Mouse (Mus musculus) erythroid progenitor cell, adult 5-6 weeks (primary cell): ENCODE results near the gene Cdk5. TPM values are rescaled to one million over a fixed set of nuclear protein-coding genes. Genes with fewer than 3 reads are reported as not detected.
"Not testable (repeated sequence)": the region's sequence is repeated elsewhere in the genome, so short reads cannot be mapped to it uniquely, and the experiment has no call there.

Experiments used
- ATAC-seq: replicated peaks from 2 replicates; pipeline ENCODE4 v1.8.0; 2016; ENCODE audit warnings: moderate number of reproducible peaks, mild to moderate bottlenecking, moderate TSS enrichment, inconsistent platforms; ENCODE audit not compliant: poor library complexity, low FRiP score, severe bottlenecking
- total RNA-seq, 2 experiments: library from RNA; stranded (forward) in 1 of 2; stranded (reverse) in 1 of 2; fragments of 150-400 nt in 1 of 2; fragments of 186-747, 209-891 nt in 1 of 2; gene quantifications; 2 replicates each; pipeline versions ENCODE4 v1.2.3 to v1.2.4; 2015 to 2017; ENCODE audit warnings: low replicate concordance in 2 of 2

Gene Cdk5
- total RNA-seq, 2 experiments from 2014 or later, result 3.7 to 6.3 TPM

DNA sequence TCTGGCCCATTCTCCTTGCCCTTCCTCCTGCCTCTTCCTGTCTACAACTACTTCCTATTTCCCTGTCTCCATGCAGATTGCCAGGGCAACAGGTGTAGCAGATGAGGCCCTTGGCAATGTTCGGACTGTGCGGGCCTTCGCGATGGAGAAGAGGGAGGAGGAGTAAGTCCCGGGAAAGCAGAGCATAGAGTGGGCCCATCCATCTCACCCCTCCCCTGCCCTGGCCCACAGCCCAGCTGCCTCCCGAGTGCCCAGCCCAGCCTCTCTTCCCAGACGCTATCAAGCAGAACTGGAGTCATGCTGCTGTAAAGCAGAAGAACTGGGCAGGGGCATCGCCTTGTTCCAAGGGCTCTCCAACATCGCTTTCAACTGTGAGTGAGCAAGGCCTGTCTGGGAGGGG, 21.4 kb downstream of the Cdk5 start:
- ATAC-seq, result no peak

DNA sequence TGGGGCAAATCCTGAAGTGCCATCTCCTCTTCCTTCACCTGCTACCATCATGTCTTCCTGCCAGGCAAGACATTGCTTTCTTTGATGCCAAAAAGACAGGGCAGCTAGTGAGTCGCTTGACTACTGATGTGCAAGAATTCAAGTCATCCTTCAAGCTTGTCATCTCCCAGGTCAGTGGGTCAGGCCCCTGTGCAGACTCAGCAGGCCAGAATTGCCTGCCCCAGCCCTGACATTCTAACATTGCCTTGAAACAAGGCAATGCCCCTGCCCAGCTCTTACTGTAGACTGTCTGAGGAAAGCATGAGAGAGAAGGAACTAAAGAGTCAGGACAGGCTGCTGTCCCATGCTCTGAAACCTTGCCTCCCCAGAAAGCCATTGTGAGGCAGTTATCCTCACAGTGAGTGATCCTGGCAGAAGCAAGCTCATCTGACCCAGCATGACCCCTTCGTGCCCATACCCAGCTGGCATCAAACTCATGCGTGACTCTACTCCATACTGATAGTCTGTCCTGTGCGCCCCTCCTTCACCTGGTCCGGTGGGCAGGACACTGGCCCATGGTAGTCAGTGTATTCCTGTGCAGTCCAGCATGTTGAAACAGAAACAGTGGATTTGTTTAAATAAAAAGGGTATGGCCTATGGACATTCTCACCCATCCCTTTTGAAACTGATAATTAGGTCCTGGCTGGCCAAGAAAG, 22.3 kb downstream of the Cdk5 start:
- ATAC-seq, result no peak

DNA sequence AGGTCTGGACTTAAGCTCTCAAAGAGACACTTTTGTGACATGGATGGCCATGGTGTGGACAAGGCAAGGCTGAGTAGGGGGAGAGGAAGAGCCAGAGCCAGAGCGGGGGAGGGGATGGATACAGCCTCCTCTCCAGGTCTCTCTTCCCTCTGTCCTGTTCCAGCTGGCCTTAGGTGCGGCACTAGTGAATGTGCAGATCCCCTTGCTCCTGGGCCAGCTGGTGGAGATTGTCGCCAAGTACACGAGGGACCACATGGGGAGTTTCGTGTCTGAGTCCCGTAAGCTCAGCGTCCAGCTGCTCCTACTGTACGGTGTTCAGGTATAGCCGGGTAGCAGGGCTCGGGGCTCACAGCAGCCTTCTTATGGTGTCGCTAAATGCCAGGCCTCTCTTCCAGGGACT, 23.0 kb downstream of the Cdk5 start:
- ATAC-seq, result no peak

DNA sequence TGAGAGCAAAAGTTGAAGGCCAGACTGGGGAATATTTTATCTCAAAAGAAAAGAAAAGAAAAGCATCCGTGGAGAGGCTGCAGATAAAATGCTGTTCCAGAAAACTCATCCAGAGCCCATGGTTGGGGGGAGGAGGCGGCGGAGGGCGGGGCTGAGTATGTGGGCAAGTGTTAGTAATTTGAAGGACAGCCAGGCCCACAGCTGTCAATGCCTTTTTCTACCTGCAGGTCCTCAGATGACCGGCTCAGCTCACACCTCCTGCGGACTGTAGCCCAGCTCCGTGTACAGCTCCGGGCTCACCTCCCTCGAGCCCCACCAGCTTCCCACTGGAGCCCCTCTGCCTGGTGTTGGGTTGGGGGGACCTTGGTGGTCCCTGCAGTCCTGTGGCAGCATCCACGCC, 23.6 kb downstream of the Cdk5 start:
- ATAC-seq, result no peak

DNA sequence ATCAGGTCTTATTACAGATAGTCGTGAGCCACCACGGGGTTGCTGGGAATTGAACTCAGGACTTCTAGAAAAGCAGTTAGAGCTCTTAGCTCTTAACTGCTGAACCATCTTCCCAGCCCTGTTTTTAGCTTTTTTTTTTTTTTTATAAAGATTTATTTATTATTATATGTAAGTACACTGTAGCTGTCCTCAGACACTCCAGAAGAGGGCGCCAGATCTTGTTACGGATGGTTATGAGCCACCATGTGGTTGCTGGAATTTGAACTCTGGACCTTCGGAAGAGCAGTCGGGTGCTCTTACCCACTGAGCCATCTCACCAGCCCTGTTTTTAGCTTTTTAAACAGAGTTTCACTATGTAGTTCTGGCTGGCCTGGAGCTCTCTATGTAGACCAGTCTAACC, 27.1 kb downstream of the Cdk5 start:
- not testable (repeated sequence) for ATAC-seq

DNA sequence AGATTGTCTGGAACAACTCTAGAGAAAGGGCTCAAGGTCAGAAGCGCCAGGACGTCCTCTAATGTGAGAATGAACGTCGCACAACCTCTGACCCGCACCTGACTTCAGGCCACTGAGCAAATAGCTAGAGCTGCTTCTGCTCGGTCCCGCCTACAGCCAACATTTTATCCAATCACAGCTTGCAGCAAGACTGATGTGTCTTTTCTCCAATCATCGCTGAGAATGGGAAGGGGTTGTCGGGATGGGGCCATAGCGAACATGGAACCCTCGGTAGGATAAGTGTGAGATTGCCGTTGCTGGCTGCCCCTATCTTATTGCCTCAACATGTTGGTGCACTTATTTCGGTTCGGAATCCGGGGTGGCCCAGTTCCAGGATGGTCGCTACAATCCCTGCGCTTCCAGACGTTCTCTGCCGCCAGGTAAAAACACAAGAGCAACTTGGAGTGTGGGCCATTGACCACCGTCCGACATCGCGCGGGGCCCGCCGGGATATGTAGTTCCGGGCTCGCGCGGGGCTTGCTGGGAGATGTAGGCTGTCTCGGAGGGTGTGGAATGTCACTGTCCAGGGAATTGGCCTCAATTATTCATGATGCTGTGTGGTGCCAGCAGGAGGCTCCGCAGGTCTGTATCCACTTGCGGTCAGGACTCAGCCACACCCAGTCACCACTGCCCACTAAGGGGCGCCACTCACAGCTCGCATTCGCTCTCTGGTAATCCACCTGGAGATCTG, 29.0 kb downstream of the Cdk5 start:
- peak; percentile 93 for ATAC-seq

DNA sequence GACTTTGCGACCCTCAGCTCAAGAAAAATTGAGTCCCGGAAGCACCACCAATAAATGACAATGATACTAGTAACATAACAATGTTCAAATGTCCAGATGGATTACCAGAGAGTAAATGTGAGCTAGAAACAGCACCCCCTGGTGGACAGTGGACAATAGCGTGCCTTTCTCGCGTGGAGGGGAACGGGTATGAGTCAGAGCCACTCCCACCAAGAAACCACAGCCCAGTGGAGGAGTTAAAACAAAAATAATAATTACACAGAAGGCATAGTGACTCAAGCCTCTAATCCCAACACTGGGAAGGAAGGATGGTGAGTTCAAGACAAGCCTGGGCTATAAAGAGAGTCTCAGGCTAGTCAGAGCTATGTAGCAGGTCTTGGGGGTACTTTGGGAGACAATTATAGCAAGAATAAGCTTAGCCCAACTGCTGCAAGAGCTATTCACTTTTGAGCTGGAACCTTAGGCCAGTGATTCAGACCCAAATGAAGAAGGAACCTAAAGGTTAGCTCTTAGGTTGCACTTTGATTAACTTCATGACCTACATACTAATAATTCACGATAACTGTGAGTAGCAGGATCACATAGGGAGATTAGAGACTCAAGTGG, 29.8 kb downstream of the Cdk5 start, which contains the start of gene Abcb8:
TSS of gene Abcb8 (plus strand) at position 272 of the 606 bp plus-strand sequence.
- ATAC-seq, result peak; percentile 66

DNA sequence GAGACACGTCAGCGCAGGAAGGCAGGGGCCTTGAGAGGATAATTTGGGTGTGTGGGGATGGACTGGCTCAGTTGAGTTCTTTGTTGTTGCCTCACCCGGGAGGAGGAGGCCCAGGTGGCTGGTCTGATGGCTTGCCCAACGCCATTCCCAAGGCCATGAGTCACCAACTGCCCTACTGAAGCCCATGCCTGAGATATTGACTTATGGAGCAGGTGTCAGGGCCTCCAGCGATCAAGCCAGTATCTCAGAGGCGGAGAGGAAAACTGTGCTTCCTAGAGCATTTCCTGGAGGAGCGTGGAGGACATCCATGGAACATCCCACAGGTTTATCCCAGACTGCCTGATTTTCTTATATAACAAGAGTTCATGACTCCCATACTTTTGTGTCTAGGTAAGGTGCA, 30.6 kb downstream of the Cdk5 start:
- no peak for ATAC-seq

DNA sequence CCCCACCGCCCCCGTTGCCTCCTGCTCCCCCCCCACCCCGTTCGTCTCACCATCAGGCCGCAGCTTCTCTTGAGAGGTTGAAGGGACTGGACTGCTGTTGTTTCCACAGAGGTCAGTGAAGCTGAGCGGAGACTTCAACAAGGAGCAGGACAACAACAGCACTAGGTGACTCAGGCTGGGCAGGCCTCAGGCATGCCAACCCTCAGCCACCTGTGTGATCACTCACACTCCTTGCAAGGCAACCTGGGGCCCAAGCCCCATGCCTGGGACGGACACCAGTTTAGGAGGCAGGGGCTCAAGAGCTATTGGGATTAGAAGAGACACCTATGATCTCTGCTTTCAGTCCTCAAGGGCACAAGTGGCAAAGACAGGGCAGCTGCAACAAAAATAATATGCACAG, 31.5 kb downstream of the Cdk5 start, which contains the start of gene Atg9b:
TSS of gene Atg9b (minus strand) at position 280 of the 400 bp plus-strand sequence.
- ATAC-seq, result no peak

DNA sequence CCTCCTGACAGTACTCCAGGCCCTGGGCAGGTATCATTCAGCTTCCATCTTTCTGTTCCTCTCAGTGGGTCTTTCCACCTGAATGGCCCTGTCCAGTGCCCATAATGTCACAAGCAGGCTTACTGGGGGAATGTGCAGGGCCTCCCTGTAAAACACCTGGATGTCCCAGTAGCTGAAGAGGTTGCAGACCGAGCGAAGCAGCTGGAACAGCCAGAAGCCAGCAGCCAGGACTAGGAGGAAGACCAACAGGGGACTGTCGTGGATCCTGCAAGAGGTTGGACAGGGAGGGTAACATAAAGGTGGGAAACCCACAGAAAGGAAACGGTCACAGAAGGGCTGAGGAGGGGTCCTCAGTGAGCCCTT, 33.7 kb downstream of the Cdk5 start:
- no peak for ATAC-seq

DNA sequence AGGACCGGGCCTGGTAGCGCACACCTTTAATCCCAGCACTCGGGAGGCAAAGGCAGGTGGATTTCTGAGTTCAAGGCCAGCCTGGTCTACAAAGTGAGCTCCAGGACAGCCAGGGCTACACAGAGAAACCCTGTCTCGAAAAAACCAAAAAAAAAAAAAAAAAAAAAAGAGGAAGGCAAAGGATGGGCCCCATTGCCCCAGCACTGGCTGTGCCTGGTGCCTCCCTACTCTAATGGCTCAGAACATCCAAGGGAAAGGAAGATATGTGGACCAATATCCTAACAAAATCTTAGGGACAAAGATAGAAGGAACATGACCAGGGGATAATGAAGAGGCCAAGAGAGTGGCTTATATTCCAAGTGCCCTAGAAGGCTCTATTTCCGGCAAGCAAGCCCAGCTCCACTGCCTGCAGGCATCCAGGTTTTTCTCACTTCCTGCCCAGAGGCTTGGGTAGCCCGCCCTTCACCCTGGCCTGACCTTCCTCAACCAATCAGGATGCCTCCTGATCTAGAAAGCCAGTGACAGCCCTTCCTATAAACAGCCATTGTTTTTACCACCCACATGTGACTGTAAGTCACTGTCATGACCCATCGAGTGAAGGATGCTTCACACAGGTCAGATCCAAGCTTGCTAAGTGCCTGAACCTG, 34.2 kb downstream of the Cdk5 start:
- no peak for ATAC-seq

DNA sequence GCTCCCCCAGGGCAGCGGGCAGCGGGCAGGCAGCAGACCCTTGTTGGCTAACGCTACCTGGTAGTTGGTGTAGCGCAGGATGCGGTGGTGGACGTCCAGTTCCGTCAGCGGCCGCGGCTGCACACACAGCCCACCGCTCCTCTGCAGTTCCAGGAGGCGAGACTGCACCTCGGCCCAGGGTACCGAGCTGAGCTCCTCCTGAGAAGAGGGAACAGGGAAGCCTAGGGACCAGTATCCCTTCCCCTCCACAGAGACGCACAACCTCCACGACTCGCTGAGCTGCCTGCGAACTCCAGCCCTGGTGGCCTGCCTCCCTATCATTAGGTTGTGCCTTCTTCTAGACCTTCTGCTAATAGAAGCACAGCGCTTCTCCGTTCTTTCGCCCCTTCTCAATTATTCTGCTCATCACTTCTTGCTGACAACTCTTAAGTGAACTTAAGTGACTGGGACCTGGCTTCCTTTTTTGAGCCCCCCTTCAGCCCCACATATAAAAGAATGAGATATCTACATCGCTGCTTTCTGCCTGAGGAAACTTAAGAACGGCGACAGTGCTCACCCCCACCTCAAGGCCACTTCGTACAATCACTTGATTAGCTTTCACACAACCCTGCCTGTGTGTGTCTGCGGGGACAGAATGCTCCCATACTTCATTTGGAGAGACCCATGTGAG, 34.9 kb downstream of the Cdk5 start:
- no peak for ATAC-seq

DNA sequence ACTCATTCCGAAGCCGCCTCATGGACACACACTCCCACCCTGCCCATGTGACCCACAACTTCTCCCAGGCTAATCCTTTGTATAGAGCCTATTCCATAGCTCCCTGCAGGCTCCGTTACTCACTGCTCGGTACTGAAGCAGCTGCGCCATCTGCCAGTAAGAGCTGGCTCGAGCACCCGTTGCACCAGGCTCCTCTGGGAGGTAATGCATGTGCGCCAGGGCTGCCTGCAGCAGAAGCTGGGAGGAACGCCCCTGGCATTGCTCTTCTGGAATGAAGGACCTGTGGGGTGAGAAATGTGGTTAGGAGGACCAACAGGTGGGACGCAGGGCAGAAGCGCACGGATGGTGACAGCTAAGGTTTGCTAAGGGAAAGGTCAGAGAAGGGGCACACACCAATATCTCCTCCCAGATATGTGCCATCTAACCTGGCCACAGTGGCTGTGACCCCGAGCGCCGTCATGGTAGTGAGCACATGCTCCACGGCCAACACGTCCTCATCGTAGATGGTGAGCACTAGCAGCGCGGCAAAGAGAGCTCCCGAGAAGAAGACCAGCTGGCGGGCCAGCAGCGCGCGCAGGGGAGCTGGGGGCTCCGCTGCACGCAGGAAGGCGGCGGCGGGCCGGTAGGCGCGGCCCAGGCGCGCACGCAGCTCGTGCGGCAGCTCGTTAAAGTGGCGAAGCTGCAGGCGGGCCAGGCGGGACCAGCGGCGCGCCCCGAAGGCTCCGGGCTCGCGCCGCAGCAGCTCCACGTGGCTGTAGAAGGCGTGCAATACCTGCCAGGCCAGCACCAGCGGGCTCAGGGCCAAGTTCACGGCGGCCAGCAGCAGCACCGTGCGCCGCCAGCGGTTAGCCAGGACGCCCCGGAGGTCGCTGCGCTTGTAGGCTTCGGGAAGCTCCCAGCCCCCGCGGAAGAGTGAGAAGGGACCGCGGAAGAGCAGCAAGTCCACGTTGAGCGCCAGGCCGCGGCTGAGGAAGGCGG, 35.8 kb downstream of the Cdk5 start:
- ATAC-seq, result no peak

DNA sequence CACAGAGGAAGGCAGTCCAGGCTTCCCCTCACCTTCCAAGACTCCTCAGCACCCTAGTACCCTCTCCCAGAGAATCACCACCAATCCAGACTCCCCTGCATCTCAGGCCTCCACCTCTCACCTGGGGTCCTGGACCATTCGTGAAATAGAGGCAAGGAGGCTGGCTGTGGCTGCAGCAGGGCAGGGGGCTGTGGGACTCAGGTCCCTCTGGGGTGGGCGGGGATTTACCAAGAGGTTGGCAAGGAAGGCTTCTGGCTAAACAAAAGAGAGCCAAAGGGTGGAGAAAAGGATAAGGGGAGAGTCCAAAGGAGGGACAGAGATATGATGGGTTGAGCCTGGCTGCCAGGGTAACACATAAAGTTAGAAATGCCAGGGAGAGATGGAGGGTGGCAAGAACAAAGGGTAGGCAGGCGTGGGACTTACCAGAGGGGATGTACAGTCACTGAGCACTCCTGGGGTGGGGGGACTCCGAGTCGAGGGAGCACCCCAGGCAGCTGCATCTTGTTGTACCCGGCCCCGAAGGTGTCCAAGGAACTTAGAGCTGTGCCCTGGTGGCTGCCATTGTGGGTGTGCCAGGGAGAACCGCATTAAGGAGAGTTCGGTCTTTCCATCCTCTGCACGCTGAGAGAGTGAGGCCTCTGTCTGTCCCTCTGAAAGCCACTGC, 37.3 kb downstream of the Cdk5 start:
- no peak for ATAC-seq

DNA sequence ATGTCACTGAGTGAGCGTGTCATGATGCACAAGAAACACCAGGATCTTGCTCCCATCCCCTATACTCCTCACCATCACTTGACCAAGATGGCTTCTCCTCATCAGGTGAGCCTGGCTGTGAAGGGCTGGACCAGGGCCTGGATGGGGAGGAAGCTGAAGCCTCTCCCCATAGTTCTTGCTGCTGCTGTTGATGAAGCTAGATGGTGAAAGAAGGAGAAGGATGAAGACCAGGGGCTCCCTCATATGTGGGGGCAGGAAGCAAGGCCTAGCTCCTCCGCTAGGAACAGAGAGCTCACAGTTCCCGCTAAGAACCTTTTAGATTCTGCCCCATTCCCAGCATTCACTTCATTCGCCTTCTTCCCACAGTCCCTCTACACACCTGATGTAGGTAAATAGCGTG, 38.0 kb downstream of the Cdk5 start:
- ATAC-seq, result no peak

DNA sequence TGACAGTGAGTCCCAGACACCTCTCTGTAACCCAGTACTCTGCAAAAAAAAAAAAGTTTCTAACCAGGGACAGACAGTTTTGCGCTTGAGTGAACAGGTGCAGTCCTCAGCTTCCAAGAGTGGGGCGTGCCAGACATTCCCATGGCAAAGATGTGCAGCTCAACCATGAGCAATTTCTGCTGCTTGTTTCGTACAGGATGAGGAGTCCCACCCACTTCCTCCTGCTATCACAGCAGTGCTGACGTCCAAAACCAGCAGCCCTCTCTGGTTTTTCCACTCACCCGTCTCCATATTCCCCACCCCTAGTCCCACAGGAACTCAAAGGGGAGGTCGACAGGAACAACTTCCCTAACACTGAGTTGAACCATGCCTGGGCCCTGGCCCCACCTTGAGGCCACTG, 38.9 kb downstream of the Cdk5 start:
- no peak for ATAC-seq

DNA sequence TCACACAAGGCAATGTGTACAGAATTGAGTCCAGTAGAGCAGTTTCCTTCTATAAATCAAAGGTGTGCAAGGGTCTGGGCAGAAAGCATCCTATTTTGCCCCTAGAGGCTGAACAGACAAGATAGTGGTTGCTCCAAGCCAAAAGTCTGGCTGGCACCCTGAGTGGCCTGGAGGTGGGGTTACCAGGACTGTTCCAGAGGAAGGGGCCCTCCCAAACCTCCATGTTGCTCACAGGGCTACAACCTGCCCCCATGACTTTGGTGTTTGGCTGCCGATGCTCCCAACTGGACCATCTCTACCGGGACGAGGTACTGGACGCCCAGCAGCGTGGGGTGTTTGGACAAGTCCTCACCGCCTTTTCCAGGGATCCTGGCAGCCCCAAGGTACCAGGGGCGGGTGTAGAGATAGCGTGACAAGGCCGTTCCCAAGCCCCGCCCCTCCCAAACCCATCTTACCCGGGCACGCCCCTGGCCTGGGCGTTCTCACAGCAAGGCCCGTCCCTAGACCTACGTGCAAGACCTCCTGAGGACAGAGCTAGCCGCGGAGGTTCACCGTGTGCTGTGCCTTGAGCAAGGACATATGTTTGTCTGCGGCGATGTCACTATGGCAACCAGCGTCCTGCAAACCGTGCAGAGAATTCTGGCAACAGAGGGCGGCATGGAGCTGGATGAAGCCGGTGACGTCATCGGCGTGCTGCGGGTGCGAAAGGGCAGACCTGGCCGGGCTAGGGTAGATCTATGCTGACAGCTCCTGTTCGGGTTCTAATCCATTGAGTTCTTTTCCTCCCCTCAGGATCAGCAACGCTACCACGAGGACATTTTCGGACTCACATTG, 40.1 kb downstream of the Cdk5 start:
- ATAC-seq, result peak; percentile 90

DNA sequence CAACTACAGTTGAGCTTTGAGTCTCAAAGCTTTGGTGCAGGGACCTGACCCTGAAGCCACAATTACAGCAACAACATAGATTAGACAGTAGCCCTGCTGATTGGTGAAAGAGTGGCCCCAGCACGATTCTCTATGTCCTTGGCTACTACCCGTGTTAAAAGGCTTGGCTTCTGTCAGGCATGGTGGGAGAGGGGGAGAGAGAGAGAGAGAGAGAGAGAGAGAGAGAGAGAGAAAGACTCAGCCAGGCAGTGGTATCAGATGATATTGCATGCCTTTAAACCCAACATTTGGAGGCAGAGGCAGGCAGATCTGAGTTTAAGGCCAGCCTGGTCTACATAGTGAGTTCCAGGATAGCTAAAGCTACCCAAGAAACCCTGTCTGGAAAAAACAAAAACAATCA, 41.3 kb downstream of the Cdk5 start:
- no peak for ATAC-seq
